Mouse (Mus musculus) T-cell, adult 2 months (primary cell): Measurements from ENCODE around the gene Ssr3.

ENCODE experiments used
- DNase-seq: peaks from one replicate; pipeline ENCODE4 v3.0.0; 2022; ENCODE audit warnings: low spot score

Ssr3 gene

GRCm38 (mm10) chr3:65374729-65375128 lies 17.7 kb downstream of the Ssr3 start:
- no peak for DNase-seq

DNA sequence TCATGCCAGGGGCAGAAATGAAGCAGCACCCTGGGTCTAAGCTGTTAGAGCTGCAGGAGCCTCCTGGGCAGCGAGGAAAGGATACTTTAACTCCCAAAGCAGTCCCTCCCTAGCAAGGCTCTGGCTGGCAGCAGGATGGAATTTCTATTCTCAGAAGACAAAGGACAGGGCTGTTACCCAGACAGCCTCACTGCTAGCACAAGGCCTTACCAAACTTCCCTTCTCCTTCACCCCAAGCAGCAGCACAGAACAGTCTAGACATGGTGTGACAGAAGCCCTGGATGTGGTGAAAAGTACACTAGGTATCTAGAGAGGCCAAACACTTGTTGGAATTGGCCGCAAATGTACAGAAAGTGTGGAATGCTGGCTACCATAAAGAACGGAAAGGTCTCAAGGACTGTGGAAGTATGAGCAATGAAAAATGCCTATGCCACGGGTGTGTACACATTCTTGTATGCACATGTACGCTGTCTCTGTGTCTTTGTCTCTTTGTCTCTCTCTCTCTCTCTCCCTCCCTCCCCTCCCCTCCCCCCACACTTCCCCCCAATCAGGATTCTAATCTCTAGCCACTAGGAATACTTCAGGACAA lies 18.7 kb downstream of the Ssr3 start:
- DNase-seq = no peak

DNA sequence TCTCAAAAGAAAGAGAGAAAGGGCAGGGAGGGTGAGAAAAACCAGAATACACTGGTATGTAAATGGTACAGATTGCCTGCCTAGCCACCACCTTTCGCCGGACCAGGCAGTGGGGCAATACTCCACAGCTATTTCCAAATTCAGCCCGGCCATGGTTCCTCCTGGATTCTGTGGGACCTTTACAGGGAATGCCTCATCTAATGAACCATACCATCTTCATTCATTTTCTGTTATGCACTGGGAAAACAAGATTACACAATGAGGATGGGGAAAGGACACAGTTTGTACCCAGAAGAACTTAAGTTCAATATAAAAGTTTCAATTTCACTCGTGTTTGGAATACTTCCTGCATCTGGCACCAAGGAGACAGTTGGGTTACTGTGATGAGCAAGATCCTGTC lies 19.9 kb downstream of the Ssr3 start:
- no peak for DNase-seq

DNA sequence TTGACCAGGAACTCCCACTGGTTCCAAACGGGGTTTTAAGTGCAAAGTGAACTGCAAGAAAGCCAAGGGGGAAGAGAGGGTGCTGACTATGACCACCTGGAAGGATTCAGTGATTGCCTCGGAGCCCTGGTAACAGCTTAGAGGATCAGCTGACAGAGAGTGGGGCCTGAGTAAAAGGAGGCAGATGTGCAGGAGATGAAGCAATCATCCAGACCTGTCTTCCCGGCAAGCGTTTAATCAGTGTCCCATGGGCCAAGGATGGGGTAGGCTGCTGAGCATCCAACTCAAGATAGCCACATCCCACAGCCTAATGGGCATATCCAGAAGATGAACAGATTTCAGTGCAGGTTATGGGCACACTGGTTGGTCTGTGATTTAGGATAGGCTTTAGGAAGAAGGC lies 24.5 kb downstream of the Ssr3 start:
- no peak for DNase-seq

GRCm38 (mm10) chr3:65365921-65366710 lies 26.3 kb downstream of the Ssr3 start:
- no peak for DNase-seq

DNA sequence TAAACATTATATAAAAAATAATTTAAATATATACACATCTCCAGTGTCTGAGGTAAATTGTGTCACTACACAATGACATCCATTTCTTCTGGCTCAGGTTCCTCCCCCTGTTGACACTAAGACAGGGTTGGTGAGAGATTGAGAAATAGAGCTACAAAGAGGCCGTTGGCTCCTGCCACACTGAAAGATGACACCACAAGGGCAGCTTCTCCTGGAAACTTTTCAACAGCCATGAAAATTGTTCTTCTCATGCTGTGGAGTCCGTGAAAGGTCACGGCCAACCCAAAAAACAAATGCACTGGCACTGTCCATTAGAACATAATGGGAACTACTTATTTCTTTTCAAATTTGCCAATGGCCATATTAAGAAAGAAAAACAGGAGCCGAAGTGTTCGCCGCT lies 27.2 kb downstream of the Ssr3 start:
- no peak for DNase-seq

GRCm38 (mm10) chr3:65363438-65363837 lies 29.0 kb downstream of the Ssr3 start:
- DNase-seq = no peak

- no peak for DNase-seq
Measured at GRCm38 (mm10) chr3:65360163-65360969, 32.1 kb downstream of the Ssr3 start.

DNA sequence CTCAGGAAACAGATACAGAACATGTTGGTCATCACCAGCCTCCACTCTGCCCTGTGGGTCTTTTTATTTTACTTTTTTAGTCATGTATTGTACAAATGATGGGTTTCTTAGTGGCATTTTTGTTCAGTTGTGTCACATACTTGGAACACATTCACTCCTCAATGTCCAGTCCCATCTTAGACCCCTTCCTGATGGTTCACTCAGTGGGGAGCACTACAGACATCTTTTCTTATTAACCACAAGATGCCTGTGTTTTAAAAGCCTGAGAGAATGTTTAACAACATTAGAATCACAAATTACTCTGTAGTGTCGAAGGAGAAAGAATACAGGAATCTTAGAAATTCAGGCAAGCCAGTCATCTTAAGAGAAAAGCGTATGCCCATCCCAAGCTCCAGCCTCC lies 33.6 kb downstream of the Ssr3 start:
- no peak for DNase-seq

- no peak for DNase-seq
Measured at GRCm38 (mm10) chr3:65358275-65358674, 34.1 kb downstream of the Ssr3 start.

DNA sequence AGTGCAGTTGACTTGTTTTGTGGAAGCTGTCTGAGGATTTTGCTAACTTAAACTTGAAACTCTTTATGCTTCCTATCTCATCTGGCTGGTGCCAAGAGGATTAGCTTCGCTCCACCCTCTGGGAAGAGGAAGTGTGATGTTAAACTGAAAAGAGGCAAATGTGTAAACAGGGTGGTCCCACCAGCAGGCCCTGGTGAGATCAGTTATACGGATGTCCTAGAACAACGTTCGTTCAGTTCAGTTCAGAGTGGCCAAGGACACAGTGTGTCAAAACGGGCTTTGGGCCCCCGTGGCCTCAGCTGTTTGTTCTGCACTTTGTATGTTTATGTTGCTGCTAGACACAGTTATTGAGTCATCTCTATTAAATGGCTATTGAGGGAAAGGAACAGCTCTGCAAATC lies 36.9 kb downstream of the Ssr3 start:
- DNase-seq = no peak

DNA sequence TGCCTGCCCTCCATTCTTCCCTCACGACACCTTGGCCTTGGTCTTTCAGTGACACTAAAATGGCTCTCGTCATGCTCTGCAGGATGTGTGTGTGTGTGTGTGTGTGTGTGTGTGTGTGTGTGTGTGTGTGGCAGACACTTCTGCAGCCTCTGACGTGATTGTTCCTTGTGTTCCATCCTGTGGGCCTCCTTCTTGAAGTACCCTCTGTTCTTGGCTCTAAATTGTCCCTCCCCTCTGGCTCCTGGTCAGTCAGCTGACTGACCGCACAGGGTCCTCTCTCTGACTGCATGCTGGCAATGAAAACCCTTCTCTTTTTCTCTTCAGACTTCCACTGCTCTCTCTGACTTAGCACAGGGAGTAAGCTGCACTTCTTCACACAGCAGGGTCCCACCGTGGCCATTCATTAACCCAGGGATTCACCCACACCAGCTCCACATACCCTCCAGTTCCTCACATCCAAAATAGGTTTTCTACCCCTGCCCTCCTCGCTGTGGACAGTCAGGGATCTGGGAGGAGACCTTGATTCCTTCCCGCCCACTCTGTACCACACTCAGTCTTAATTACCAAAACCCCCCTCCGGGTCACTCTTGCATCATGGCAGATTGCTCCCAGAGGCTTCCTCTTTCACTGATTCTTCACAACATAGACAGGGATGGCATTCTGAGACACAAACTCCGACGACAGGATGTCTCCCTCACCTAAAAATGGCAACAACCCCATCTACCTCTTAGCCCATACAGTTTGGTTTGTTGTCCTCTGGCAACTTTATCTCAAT lies 39.0 kb downstream of the Ssr3 start:
- peak; percentile 1 for DNase-seq

DNA sequence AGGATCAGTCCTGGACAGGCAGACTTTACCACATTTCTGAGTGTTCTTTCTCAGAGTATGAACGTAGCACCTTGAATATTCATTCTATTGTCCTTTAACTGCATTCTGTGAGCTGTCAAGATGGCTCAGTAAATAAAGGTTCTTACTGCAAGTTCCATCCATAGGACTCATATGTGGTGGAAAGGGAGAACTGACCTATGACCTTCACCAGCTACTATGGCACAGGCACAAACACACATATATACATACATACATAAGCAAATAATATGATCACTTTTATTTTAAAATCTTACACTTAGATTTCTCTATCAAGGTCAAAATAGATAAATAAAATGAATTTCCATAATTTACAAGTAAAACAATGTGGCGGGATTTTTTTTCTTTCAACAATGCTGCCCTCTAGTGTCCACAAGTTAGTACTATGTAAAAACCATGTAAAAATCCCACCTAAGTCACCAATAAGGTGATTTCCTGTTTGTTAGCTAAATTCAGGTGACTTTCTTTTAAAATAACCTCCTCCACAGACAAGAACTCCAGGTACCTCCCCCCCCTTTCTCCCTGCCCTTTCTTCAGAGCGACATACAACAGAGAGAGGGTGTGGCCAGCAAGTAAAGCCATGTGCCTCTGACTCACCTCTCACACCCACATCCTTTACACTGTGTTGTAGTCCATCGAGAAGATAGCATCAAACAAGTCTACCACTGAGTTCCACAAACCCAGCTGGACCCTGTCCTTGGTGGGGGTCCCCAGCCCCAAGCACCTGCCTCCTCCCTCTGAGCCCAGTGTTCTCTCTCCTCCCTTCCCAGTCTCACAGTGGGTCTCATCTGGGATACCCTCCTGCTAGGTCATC lies 39.9 kb downstream of the Ssr3 start:
- peak; percentile 20 for DNase-seq

GRCm38 (mm10) chr3:65346176-65346575 lies 46.2 kb downstream of the Ssr3 start:
- DNase-seq = no peak

- no peak for DNase-seq
Measured at GRCm38 (mm10) chr3:65340173-65340951, 52.1 kb downstream of the Ssr3 start.

- no peak for DNase-seq
Measured at GRCm38 (mm10) chr3:65337835-65338464, 54.5 kb downstream of the Ssr3 start.
